Mouse (Mus musculus): ENCODE results near the gene Yju2. TPM values are rescaled to one million over a fixed set of nuclear protein-coding genes. Genes with fewer than 3 reads are reported as not detected.

The Yju2 gene
- polyA plus RNA-seq, 1 experiment from 2014 or later, result 29.1 TPM

- Histone ChIP-seq H3K9me3 (no peaks in the 10 kb centered on the region), H3K4me3 (replicated peaks) (no peak overlapping the region), H3K4me1 (peaks cover 4% of the 10 kb centered on the region), H3K27me3 (peaks cover 17% of the 10 kb centered on the region), H3K27ac (no peak overlapping the region), H3K9ac (no peak overlapping the region), H3K36me3 (replicated peaks) (peaks cover 55% of the 10 kb centered on the region), H3K4me2 (no peak overlapping the region)
- no peak for ATAC-seq (ENCODE audit: low FRiP score)
- WGBS, result 90% methylated on average over 15 of the region's 15 CpGs
These were observed 37.1 kb downstream of the Yju2 start for GRCm38 (mm10) chr17:55996007-55996406.

GRCm38 (mm10) chr17:55999794-56000499, 41.0 kb downstream of the Yju2 start:
- Histone ChIP-seq H3K36me3 (replicated peaks) (peaks cover 25% of the 10 kb centered on the region), H3K9me3 (no peaks in the 10 kb centered on the region), H3K4me3 (replicated peaks) (no peak overlapping the region), H3K27me3 (peaks cover 26% of the 10 kb centered on the region), H3K27ac (no peak overlapping the region), H3K4me2 (peak overlapping the region; percentile 26), H3K4me1 (no peaks in the 10 kb centered on the region; the same call in 1 of the 2 replicates), H3K9ac (no peak overlapping the region)
- 7% methylated on average over 30 of the region's 30 CpGs for WGBS
- no peak; the same call in 1 of the 2 replicates for ATAC-seq (ENCODE audit: low FRiP score)

- peaks cover 6% of the 10 kb centered on the region for H3K4me1 ChIP-seq
- H3K4me2 ChIP-seq, result no peak overlapping the region
- 81% methylated on average over 3 of the region's 3 CpGs for WGBS
- ATAC-seq (ENCODE audit: low FRiP score), result no peak
- H3K9me3 ChIP-seq, result no peaks in the 10 kb centered on the region
- H3K36me3 ChIP-seq (replicated peaks), result no peaks in the 10 kb centered on the region
- H3K27me3 ChIP-seq, result peaks cover 31% of the 10 kb centered on the region
- no peak overlapping the region for H3K9ac ChIP-seq
- H3K27ac ChIP-seq, result no peak overlapping the region
- H3K4me3 ChIP-seq (replicated peaks), result no peak overlapping the region
These were observed 44.1 kb downstream of the Yju2 start for GRCm38 (mm10) chr17:56003000-56003399.

- no peaks in the 10 kb centered on the region for H3K9me3 ChIP-seq
- ATAC-seq (ENCODE audit: low FRiP score), result no peak
- H3K27ac ChIP-seq, result no peak within 1 kb of the TSS
- H3K4me2 ChIP-seq, result no peak within 1 kb of the TSS
- H3K36me3 ChIP-seq (replicated peaks), result no peaks in the 10 kb centered on the region
- peaks cover 19% of the 10 kb centered on the region for H3K27me3 ChIP-seq
- no peak within 1 kb of the TSS for H3K9ac ChIP-seq
- 54% methylated on average over 12 of the region's 13 CpGs for WGBS
- peaks cover 20% of the 10 kb centered on the region for H3K4me1 ChIP-seq
- H3K4me3 ChIP-seq (replicated peaks), result no peak within 1 kb of the TSS
These were observed 46.6 kb downstream of the Yju2 start, which contains the start of the genes Stap2 and Mpnd for GRCm38 (mm10) chr17:56005415-56006061. Stap2 (minus strand) TSS chr17:56005584. Mpnd (plus strand) TSS chr17:56005711.

- Histone ChIP-seq H3K9ac (no peak overlapping the region), H3K4me3 (replicated peaks) (no peak overlapping the region), H3K27ac (no peak overlapping the region), H3K4me1 (peaks cover 33% of the 10 kb centered on the region), H3K9me3 (no peaks in the 10 kb centered on the region), H3K36me3 (replicated peaks) (peaks cover 12% of the 10 kb centered on the region), H3K4me2 (no peak overlapping the region), H3K27me3 (peaks cover 14% of the 10 kb centered on the region; the same call in 1 of the 2 replicates)
- 51% methylated on average over 10 of the region's 10 CpGs for WGBS
- no peak for ATAC-seq (ENCODE audit: low FRiP score)
These were observed 48.1 kb downstream of the Yju2 start for GRCm38 (mm10) chr17:56006956-56007355.

- Histone ChIP-seq H3K27me3 (peaks cover 14% of the 10 kb centered on the region; the same call in 1 of the 2 replicates), H3K4me2 (peak overlapping the region; percentile 95), H3K4me3 (replicated peaks) (peak overlapping the region; percentile 78), H3K4me1 (peaks cover 36% of the 10 kb centered on the region), H3K27ac (peak overlapping the region; percentile 97), H3K9me3 (no peaks in the 10 kb centered on the region), H3K36me3 (replicated peaks) (peaks cover 19% of the 10 kb centered on the region), H3K9ac (peak overlapping the region; percentile 38; the same call in 1 of the 2 replicates)
- 37% methylated on average over 13 of the region's 14 CpGs for WGBS
- peak; percentile 37 for ATAC-seq (ENCODE audit: low FRiP score)
These were observed 48.8 kb downstream of the Yju2 start for GRCm38 (mm10) chr17:56007444-56008355.

GRCm38 (mm10) chr17:56008356-56009087, 49.6 kb downstream of the Yju2 start:
- Histone ChIP-seq H3K27me3 (peaks cover 14% of the 10 kb centered on the region; the same call in 1 of the 2 replicates), H3K9me3 (no peaks in the 10 kb centered on the region), H3K36me3 (replicated peaks) (peaks cover 26% of the 10 kb centered on the region), H3K4me1 (peaks cover 36% of the 10 kb centered on the region), H3K27ac (peak overlapping the region; percentile 97), H3K4me3 (replicated peaks) (peak overlapping the region; percentile 78), H3K4me2 (peak overlapping the region; percentile 95), H3K9ac (peak overlapping the region; percentile 83)
- peak; percentile 95 for ATAC-seq (ENCODE audit: low FRiP score)
- under 1% methylated on average over 21 of the region's 21 CpGs for WGBS

GRCm38 (mm10) chr17:56009088-56009961, 50.4 kb downstream of the Yju2 start:
- peaks cover 11% of the 10 kb centered on the region; the same call in 1 of the 2 replicates for H3K27me3 ChIP-seq
- peak overlapping the region; percentile 97 for H3K27ac ChIP-seq
- peak overlapping the region; percentile 95 for H3K4me2 ChIP-seq
- peak overlapping the region; percentile 78 for H3K4me3 ChIP-seq (replicated peaks)
- H3K36me3 ChIP-seq (replicated peaks), result peaks cover 34% of the 10 kb centered on the region
- peak overlapping the region; percentile 83 for H3K9ac ChIP-seq
- WGBS, result 1% methylated on average over 62 of the region's 62 CpGs
- peak; percentile 92 for ATAC-seq (ENCODE audit: low FRiP score)
- H3K9me3 ChIP-seq, result no peaks in the 10 kb centered on the region
- H3K4me1 ChIP-seq, result peaks cover 36% of the 10 kb centered on the region

- 42% methylated on average over 2 of the region's 2 CpGs for WGBS
- Histone ChIP-seq H3K4me2 (peak overlapping the region; percentile 95), H3K4me1 (peaks cover 36% of the 10 kb centered on the region), H3K9me3 (no peaks in the 10 kb centered on the region), H3K9ac (peak overlapping the region; percentile 83), H3K4me3 (replicated peaks) (peak overlapping the region; percentile 78), H3K27me3 (peaks cover 5% of the 10 kb centered on the region; the same call in 1 of the 2 replicates), H3K36me3 (replicated peaks) (peaks cover 38% of the 10 kb centered on the region), H3K27ac (peak overlapping the region; percentile 97)
- ATAC-seq (ENCODE audit: low FRiP score), result no peak
These were observed 51.0 kb downstream of the Yju2 start for GRCm38 (mm10) chr17:56009962-56010240.

- H3K27me3 ChIP-seq, result peaks cover 2% of the 10 kb centered on the region; the same call in 1 of the 2 replicates
- 70% methylated on average over 14 of the region's 14 CpGs for WGBS
- H3K4me1 ChIP-seq, result peaks cover 36% of the 10 kb centered on the region
- H3K9ac ChIP-seq, result peak overlapping the region; percentile 83
- peak overlapping the region; percentile 95 for H3K4me2 ChIP-seq
- no peak for ATAC-seq (ENCODE audit: low FRiP score)
- H3K4me3 ChIP-seq (replicated peaks), result peak overlapping the region; percentile 78
- H3K36me3 ChIP-seq (replicated peaks), result peaks cover 42% of the 10 kb centered on the region
- peak overlapping the region; percentile 97; the same call in 1 of the 2 replicates for H3K27ac ChIP-seq
- no peaks in the 10 kb centered on the region for H3K9me3 ChIP-seq
These were observed 51.4 kb downstream of the Yju2 start for GRCm38 (mm10) chr17:56010255-56010654.

Data from forebrain, embryonic 12.5 days (tissue).